Mouse (Mus musculus): ENCODE measurements around the gene Kcnab3. TPM values are rescaled to one million over a fixed set of nuclear protein-coding genes. Genes with fewer than 3 reads are reported as not detected.

Kcnab3 gene
- total RNA-seq (2023; ENCODE audit: inconsistent age), result 1.5 to 2.8 TPM (median 2.2 TPM) in 4 replicates

DNA sequence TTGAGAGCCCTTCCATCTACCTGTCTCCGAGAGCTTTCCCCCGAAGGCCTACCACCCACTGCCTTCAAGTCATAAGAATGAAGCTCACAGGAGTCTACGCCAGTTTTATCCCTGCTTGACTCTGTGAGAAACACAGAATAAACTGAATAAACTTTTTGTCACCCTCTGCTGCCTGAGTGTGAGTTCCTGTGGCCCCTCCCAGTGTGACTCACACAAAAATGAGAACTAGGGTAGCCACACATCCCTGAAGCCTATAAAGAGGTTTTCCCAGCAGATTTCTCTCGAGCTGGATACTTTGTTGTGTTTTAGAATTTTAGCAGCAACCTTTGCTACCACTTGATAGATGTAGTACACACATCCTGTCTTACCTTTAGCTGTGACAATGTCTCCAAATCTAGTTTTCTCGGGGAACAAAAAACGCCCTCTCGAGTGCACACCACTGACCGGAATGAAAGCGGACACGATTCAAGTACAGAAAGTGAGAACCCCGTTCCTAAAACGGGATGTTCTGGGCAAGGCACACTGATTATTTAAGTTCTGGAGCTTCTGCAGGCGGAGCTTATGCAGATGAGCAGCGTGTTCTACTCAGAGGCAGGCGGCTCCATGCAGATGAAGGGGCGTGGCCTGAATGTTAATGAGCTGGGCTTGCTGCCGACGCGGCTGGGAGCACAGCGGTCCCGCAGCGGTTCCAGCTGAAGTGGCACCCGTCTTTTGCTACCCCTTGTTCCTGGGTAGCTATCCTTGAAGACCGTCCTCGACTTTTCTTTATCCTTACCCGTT, at the start of gene Kcnab3:
Gene Kcnab3, plus strand, starts transcription at position 631 of the 780 bp plus-strand sequence.

GRCm38 (mm10) chr11:69323667-69324111, 2.4 kb upstream of the Kcnab3 start, which contains the start of the genes Cntrob and Trappc1:
Cntrob (minus strand) TSS chr11:69323775.
Trappc1 (plus strand) TSS chr11:69323980.

DNA sequence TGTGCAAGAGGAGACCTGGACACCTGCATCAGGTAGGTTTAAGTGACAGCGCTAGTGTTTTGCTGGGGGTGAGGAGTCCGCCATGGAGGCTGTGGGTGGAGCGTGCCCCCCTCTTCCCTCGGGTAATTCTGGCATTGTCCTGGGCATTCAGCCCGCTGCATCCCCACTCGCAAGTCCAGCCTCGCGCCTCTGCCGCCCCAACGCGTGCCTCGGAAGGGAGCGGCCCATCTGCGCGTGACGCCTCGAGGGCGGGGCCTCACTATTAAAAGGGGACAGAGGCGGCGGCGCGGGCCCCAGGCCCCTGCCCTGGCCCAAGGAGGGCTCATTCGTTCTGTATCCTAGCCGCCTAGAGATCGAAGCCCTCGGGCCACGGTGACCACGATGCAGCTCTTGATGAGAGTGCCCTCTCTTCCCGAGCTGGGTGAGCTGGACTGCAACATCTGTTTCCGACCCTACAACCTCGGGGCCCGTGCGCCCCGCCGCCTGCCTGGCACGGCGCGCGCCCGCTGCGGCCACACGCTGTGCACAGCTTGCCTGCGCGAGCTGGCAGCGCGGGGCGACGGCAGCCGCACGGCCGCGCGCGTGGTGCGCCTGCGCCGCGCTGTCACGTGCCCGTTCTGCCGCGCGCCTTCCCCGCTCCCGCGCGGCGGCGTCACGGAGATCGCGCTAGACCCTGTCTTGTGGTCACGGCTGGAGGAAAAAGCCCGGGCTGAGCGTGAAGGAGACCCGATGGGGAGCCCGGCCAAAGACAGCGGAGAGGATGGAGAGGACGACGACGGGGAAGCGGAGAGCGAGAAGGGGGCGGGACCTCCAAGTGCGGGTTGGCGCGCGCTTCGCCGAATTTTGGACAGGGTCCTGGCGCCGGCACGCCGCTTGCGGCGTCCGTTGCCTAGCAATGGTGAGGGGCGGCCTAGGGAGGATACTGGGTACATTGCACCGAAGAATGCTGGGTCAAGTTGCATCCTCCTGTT, 14.4 kb downstream of the Kcnab3 start, which contains the start of gene Rnf227:
Gene Rnf227, plus strand, starts transcription at position 301 of the 971 bp plus-strand sequence.

GRCm38 (mm10) chr11:69369215-69369989, 43.3 kb downstream of the Kcnab3 start, which contains the start of gene Chd3:
Chd3 (minus strand) TSS chr11:69369406.

Other genes starting within 250 kb of the Kcnab3 start
- gene Vamp2, start 237.8 kb upstream of the Kcnab3 start, total RNA-seq (2023; ENCODE audit: inconsistent age), result 434 to 532 TPM (median 515 TPM) in 4 replicates
- 798 to 901 TPM (median 848 TPM) in 4 replicates for gene Per1, start 231.0 kb upstream of the Kcnab3 start, total RNA-seq (2023; ENCODE audit: inconsistent age)
- gene Hes7, start 205.9 kb upstream of the Kcnab3 start, total RNA-seq (2023; ENCODE audit: inconsistent age), result 0.27 to 0.48 TPM in 2 of 4 replicates, not detected in the others
- gene 9130213A22Rik, start 203.7 kb upstream of the Kcnab3 start, total RNA-seq (2023; ENCODE audit: inconsistent age), result 0.35 TPM in 1 of 4 replicates, not detected in the others
- gene Aloxe3, start 200.4 kb upstream of the Kcnab3 start, total RNA-seq (2023; ENCODE audit: inconsistent age), result 1.3 to 2.1 TPM (median 1.4 TPM) in 4 replicates
- gene Alox12b, start 169.3 kb upstream of the Kcnab3 start, total RNA-seq (2023; ENCODE audit: inconsistent age), result not detected in 4 replicates
- gene Alox8, start 128.4 kb upstream of the Kcnab3 start, total RNA-seq (2023; ENCODE audit: inconsistent age), result not detected in 4 replicates
- gene Gucy2e, start 89.2 kb upstream of the Kcnab3 start, total RNA-seq (2023; ENCODE audit: inconsistent age), result not detected in 4 replicates
- 27.1 to 33.6 TPM (median 29.4 TPM) in 4 replicates for gene Cntrob, start 2.5 kb upstream of the Kcnab3 start, total RNA-seq (2023; ENCODE audit: inconsistent age)
- gene Trappc1, start 2.3 kb upstream of the Kcnab3 start, total RNA-seq (2023; ENCODE audit: inconsistent age), result 32.4 to 43.0 TPM (median 40.9 TPM) in 4 replicates
- 1.4 to 2.9 TPM (median 2.1 TPM) in 4 replicates for gene Rnf227, start 14.2 kb downstream of the Kcnab3 start, total RNA-seq (2023; ENCODE audit: inconsistent age)
- 312 to 359 TPM (median 334 TPM) in 4 replicates for gene Chd3, start 43.1 kb downstream of the Kcnab3 start, total RNA-seq (2023; ENCODE audit: inconsistent age)
- 39.9 to 59.3 TPM (median 48.7 TPM) in 4 replicates for gene Naa38, start 69.2 kb downstream of the Kcnab3 start, total RNA-seq (2023; ENCODE audit: inconsistent age)
- 35.8 to 44.9 TPM (median 38.2 TPM) in 4 replicates for gene Cyb5d1, start 69.4 kb downstream of the Kcnab3 start, total RNA-seq (2023; ENCODE audit: inconsistent age)
- 11.0 to 13.5 TPM (median 12.3 TPM) in 4 replicates for gene Tmem88, start 72.0 kb downstream of the Kcnab3 start, total RNA-seq (2023; ENCODE audit: inconsistent age)
- 323 to 405 TPM (median 369 TPM) in 4 replicates for gene Kdm6b, start 87.4 kb downstream of the Kcnab3 start, total RNA-seq (2023; ENCODE audit: inconsistent age)
- not detected in 4 replicates for gene Dnah2, start 222.9 kb downstream of the Kcnab3 start, total RNA-seq (2023; ENCODE audit: inconsistent age)
- 0.36 to 0.93 TPM (median 0.45 TPM) in 4 replicates for gene Efnb3, start 233.9 kb downstream of the Kcnab3 start, total RNA-seq (2023; ENCODE audit: inconsistent age)